Mouse (Mus musculus) left cerebral cortex, adult 11 months (tissue): Measurements from ENCODE around the gene Tbx3.

Experiments
- DNase-seq: peaks from one replicate; pipeline ENCODE4 v3.0.0; 2022; ENCODE audit warnings: low spot score

Gene Tbx3

GRCm38 (mm10) chr5:119670566-119671108 lies at the start of gene Tbx3:
Gene Tbx3, plus strand, starts transcription at chr5:119670669.
- DNase-seq, result peak; percentile 21

DNA sequence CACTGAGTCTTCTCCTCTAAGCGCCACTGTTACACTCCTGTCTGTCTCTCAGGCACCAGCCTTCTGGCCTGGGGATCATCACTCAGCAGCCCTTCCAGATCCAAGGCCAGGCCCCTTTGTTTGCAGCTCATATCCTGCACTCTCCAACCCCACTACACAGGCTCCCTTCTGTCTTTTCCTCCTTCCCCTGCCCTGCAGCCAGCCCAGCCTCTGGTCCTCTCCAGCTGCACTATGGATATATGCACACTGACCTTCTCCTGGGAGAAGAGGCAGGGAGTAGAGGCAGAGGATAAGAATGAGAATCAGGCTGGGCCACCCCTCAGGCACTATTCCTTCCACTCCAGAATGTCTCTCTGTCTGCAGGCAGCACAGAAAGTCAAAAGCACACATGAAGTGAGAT lies 48.4 kb upstream of the Tbx3 start:
- no peak for DNase-seq

DNA sequence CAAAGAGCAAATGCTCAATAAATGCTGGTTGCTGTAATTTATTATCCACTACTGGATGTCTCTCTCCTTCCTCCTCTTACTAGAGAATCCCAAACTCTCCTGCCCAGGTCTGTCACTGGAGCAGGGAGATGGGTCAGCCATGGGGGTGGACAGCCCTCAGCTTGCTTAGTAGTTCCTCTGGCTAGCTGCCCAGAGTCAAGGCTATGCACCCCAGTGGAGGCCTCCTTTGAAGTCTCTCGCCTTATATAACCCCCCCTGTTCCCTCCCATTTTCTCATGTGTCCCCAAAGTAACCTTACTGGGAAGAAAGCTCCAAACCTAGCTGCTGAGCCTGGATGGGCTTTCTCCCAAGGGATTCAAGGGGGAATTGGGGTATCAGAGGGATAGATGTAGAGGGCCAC lies 45.9 kb upstream of the Tbx3 start:
- no peak for DNase-seq

GRCm38 (mm10) chr5:119625603-119626002 lies 44.9 kb upstream of the Tbx3 start:
- DNase-seq, result no peak

DNA sequence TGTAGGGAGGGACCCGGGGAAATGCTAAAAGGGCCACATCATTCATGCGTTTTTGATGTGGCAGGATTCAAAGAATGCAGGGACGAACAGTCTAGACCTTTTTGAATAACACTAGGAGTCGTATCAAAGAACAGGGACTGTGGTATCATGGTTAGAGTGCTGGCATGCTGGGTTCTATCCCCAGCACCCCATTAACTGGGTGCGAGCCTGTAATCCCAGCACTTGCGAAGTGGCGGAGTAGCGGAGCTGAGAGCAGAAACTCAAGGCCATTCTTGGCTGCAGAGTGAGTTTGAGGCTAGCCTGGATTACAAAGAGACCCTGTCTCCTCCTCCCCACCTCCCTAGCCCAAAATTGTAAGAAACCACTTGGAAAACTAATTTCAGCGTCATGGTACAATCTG lies 44.3 kb upstream of the Tbx3 start:
- DNase-seq, result no peak

GRCm38 (mm10) chr5:119626662-119627061 lies 43.8 kb upstream of the Tbx3 start:
- DNase-seq, result no peak

- DNase-seq, result no peak
Measured at GRCm38 (mm10) chr5:119628100-119628499, 42.4 kb upstream of the Tbx3 start.

- no peak for DNase-seq
Measured at GRCm38 (mm10) chr5:119628746-119629327, 41.6 kb upstream of the Tbx3 start.

- DNase-seq, result no peak
Measured at GRCm38 (mm10) chr5:119633581-119633980, 36.9 kb upstream of the Tbx3 start.

DNA sequence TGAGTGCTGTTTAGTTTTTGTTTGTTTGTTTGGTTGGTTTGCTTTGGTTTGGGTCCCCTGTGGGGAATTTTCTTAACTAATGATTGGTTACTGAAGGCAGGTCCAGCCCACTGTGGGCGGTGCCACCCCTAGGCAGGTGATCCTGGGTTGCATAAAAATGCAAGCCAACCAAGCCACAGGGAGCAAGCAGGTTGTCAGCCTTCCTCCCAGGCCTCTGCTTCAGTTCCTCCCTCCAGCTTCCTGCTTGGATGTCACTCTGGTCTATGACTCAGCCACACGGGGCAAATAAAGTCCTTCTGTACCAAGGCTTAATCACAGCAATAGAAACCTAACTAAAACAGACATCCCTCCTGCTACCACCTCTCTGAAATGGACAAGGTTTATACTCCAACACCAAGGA lies 35.6 kb upstream of the Tbx3 start:
- no peak for DNase-seq

GRCm38 (mm10) chr5:119638300-119638699 lies 32.2 kb upstream of the Tbx3 start:
- no peak for DNase-seq

DNA sequence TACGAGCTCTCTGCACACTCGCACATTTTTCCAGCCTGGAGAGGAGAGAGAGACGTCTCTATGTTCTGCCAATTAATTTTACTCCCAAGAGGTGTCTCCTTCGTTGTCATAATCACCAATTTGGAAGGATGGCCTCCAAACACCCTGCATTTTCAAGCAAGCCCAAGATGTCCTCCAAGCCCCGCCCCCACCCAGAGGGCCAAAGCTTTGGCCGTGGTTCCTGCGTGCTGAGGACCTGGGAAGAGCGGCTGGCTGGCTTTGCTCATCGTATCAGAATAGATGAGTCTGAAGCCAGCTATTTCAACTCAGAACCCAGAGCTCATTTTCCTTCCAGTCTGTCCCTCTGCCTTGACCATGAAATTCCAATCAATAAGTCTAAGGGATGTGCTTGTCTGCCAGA lies 29.4 kb upstream of the Tbx3 start:
- no peak for DNase-seq

- DNase-seq, result no peak
Measured at GRCm38 (mm10) chr5:119641714-119642113, 28.8 kb upstream of the Tbx3 start.

GRCm38 (mm10) chr5:119646965-119647364 lies 23.5 kb upstream of the Tbx3 start:
- no peak for DNase-seq

DNA sequence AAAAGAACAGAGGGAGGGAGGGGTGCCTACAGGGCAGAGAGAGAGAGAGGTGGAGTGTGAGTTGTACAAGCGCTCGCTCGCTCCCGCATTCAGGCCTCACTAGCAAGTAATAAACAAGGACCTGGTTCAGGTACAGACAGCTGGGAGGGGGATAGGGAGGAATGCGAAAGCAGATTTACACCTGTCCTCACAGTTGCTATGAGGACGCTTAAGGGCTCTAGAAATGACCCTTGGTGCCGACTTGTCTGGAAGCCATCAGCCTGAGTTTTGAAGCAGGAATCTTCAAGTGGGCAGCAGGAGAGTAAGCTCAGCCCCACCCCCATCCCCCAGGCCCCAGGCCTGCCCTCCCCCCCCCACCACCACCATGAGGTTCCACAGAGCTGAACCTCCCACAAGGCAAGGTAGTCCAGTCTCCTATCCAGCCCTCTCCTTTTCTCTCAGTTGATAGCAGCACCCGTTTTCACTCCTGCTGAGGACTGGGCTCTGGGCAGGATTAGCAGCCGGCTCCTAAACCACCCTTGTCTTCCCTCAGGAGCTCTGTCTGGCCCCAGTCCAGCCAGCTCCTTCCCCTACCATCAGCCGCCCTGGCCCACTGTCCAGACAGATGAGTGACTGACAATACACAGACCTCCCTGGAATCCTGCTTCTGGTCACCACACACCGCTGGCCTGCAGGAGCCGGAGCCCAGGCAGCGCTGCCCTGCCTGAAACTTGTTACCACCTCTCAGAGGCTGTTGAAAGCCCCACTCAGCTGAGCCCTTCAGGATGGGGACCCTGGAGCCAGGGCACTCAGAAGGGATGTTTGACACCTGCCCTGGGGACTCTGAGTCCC lies 19.1 kb upstream of the Tbx3 start:
- DNase-seq, result no peak

GRCm38 (mm10) chr5:119656354-119656753 lies 14.1 kb upstream of the Tbx3 start:
- DNase-seq, result no peak

DNA sequence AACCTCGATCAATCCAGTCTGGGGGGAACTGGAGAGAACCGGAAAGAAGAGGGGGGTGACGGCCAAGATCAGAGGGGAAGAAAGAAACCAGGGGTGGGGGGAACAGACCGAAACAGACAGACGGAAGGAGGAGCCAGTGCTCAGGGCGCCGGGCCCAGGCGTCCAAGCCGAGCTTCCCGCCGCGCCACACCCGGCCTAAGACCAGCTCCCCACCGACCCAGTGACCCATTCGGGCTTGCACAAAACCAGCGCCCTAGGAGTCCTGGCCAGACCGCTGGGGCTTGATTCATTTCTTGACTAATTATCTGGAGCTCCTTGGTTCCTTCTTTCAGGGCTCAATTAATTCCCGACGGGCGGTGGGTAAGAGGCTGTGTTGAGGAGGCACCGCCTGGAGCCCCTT lies 13.6 kb upstream of the Tbx3 start:
- DNase-seq, result no peak

- no peak for DNase-seq
Measured at GRCm38 (mm10) chr5:119657362-119657761, 13.1 kb upstream of the Tbx3 start.

DNA sequence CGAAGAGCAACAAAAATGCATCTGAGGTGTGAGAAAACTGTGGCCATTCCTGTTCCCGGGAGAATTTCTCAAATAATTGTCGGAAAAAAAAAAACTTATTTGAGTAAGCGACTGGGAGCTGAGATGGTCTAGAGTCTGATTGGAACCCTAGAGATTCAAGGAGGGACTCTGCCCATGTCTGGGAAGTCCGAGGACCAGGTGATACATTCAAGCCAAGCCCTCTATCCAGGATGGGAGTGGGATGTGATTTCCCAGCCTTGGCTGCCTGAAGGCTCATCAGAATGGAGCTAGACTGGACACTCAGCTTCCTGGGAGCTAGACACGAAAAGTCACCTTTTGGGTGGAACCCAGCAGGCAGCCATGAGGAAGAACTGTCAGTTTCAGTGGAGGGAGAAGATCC lies 12.7 kb upstream of the Tbx3 start:
- no peak for DNase-seq

GRCm38 (mm10) chr5:119658396-119658795 lies 12.1 kb upstream of the Tbx3 start:
- DNase-seq, result no peak

- no peak for DNase-seq
Measured at GRCm38 (mm10) chr5:119659041-119659440, 11.4 kb upstream of the Tbx3 start.

DNA sequence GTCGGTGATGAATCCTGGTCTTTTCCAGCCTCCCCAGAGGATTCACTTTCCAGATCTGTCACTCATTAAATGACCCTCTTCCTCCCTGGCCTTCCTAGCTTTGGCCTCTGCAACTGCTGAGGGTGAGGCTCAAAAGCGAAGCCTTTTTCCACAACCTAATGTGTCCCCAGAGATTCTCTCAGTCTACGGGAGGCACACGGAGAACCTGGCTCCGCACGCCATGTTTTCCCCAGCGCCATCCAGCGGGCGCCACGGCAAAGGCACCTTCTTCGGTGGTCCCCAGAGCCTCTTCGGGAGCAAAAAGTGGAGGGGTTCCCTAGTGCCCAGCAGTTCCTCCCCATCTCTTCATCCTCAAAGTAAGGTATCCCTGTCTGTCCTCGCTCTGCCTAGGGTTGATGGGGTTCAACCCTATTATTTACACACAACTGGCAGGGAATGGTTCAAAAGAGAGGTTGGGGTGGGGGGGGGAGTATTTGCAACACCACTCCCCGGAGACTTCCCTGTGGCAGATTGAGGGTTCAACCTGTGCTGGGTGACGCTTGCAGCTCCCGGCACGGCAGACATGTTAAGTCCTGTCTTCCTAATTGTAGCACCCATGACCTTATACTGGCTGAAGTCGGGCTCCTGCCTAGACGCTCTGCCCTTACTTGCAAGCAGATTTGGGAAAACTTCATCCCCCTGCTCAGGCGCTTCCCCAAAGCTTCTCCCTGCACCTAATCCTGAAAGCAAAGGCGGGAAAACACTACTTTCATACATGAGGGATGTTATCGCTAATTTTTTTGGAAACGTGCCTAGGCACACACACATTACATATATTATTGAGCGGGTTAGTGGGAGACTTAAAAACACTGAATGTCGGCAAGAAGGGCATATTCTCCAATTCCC lies 9.7 kb upstream of the Tbx3 start:
- DNase-seq, result no peak

GRCm38 (mm10) chr5:119661474-119661873 lies 9.0 kb upstream of the Tbx3 start:
- DNase-seq, result no peak
